Mouse (Mus musculus) embryonic facial prominence, embryonic 10.5 days (tissue): ENCODE data around the gene Irgm1. TPM values are rescaled to one million over a fixed set of nuclear protein-coding genes. Genes with fewer than 3 reads are reported as not detected.

Experiments used
- DNase-seq: peaks from one replicate; pipeline ENCODE4 v3.0.0-alpha.2; 2017; ENCODE audit warnings: low spot score
- H3K27ac ChIP-seq: fragments of 300-500 bp; sonication (generic); replicated peaks from 2 replicates; pipeline ENCODE4 v1.5.1; 2016; ENCODE audit warnings: mild to moderate bottlenecking
- H3K27me3 ChIP-seq: fragments of 300-500 bp; sonication (generic); replicated peaks from 2 replicates; pipeline ENCODE4 v1.6.1; 2016; ENCODE audit warnings: low read depth, mild to moderate bottlenecking; ENCODE audit not compliant: poor library complexity, severe bottlenecking
- H3K36me3 ChIP-seq: fragments of 300-500 bp; sonication (generic); replicated peaks from 2 replicates; pipeline ENCODE4 v1.6.1; 2016; ENCODE audit warnings: mild to moderate bottlenecking, moderate library complexity
- H3K4me1 ChIP-seq: fragments of 300-500 bp; sonication (generic); 2 replicates; pipeline ENCODE4 v1.6.1; 2016
- H3K4me3 ChIP-seq: fragments of 300-500 bp; sonication (generic); 2 replicates; pipeline ENCODE4 v1.5.1; 2016; ENCODE audit warnings: mild to moderate bottlenecking, moderate library complexity
- H3K9me3 ChIP-seq: fragments of 300-500 bp; sonication (generic); 2 replicates; pipeline ENCODE4 v1.6.1; 2016; ENCODE audit warnings: mild to moderate bottlenecking
- WGBS: fragments of 180-500 bp; shearing (Covaris S2); methylation state at CpG from one replicate; pipeline ENCODE4 v1.1.7; 2016; 5-methylcytosine and 5-hydroxymethylcytosine counted together
- polyA plus RNA-seq: library from polyadenylated mRNA; unstranded; fragments of >200 nt; fragmentation: Nextera tagmentation; extraction: Ambion mirVana; gene quantifications from 2 replicates; pipeline ENCODE4 v1.2.1, GENCODE M21; 2016

Irgm1 gene
- polyA plus RNA-seq, 1 experiment from 2014 or later = 1.1 TPM

GRCm38 (mm10) chr11:48872695-48873300, 1.3 kb upstream of the Irgm1 start:
- Histone ChIP-seq H3K36me3 (no peaks in the 10 kb centered on the region), H3K4me1 (peaks cover 25% of the 10 kb centered on the region), H3K9me3 (no peaks in the 10 kb centered on the region), H3K27ac (peak overlapping the region; percentile 40; the same call in 1 of the 2 replicates), H3K27me3 (peaks cover 31% of the 10 kb centered on the region), H3K4me3 (0 out of 2 replicates have a peak overlapping the region, but pooled peaks have one; percentile 59)
- 76% methylated on average over 7 of the region's 7 CpGs for WGBS
- DNase-seq = no peak

GRCm38 (mm10) chr11:48871817-48872541, 496 bp upstream of the Irgm1 start:
- peaks cover 31% of the 10 kb centered on the region for H3K27me3 ChIP-seq
- peaks cover 25% of the 10 kb centered on the region for H3K4me1 ChIP-seq
- H3K36me3 ChIP-seq = no peaks in the 10 kb centered on the region
- H3K4me3 ChIP-seq = peak overlapping the region; percentile 59
- no peaks in the 10 kb centered on the region for H3K9me3 ChIP-seq
- WGBS = 6% methylated on average over 17 of the region's 17 CpGs
- H3K27ac ChIP-seq = peak overlapping the region; percentile 40; the same call in 1 of the 2 replicates
- peak; percentile 34 for DNase-seq

GRCm38 (mm10) chr11:48870781-48871180, 702 bp downstream of the Irgm1 start:
- Histone ChIP-seq H3K4me1 (peaks cover 25% of the 10 kb centered on the region), H3K36me3 (no peaks in the 10 kb centered on the region), H3K4me3 (peak overlapping the region; percentile 59), H3K9me3 (no peaks in the 10 kb centered on the region), H3K27me3 (peaks cover 31% of the 10 kb centered on the region), H3K27ac (peak overlapping the region; percentile 66; the same call in 1 of the 2 replicates)
- no peak for DNase-seq
- WGBS = 35% methylated on average over 7 of the region's 7 CpGs

GRCm38 (mm10) chr11:48869380-48870110, 1.9 kb downstream of the Irgm1 start:
- WGBS = 72% methylated on average over 7 of the region's 7 CpGs
- Histone ChIP-seq H3K4me3 (no peak overlapping the region), H3K9me3 (no peaks in the 10 kb centered on the region), H3K36me3 (no peaks in the 10 kb centered on the region), H3K4me1 (peaks cover 22% of the 10 kb centered on the region), H3K27ac (no peak overlapping the region), H3K27me3 (peaks cover 31% of the 10 kb centered on the region)
- no peak for DNase-seq

GRCm38 (mm10) chr11:48866481-48866880, 5.0 kb downstream of the Irgm1 start:
- no peak overlapping the region for H3K4me3 ChIP-seq
- WGBS = 92% methylated on average over 9 of the region's 9 CpGs
- H3K27me3 ChIP-seq = peaks cover 13% of the 10 kb centered on the region
- no peak overlapping the region for H3K27ac ChIP-seq
- no peaks in the 10 kb centered on the region for H3K36me3 ChIP-seq
- no peaks in the 10 kb centered on the region for H3K9me3 ChIP-seq
- peaks cover 10% of the 10 kb centered on the region for H3K4me1 ChIP-seq
- DNase-seq = no peak

- H3K27ac ChIP-seq = no peak overlapping the region
- H3K4me3 ChIP-seq = no peak overlapping the region
- DNase-seq = no peak
These were observed 7.7 kb downstream of the Irgm1 start for GRCm38 (mm10) chr11:48863808-48864207.

GRCm38 (mm10) chr11:48862784-48863319, 8.6 kb downstream of the Irgm1 start:
- no peaks in the 10 kb centered on the region for H3K9me3 ChIP-seq
- WGBS = 78% methylated on average over 1 of the region's 1 CpGs
- H3K27ac ChIP-seq = no peak overlapping the region
- no peak overlapping the region for H3K4me3 ChIP-seq
- peaks cover 7% of the 10 kb centered on the region; the same call in 1 of the 2 replicates for H3K27me3 ChIP-seq
- no peak for DNase-seq
- peaks cover 6% of the 10 kb centered on the region for H3K4me1 ChIP-seq
- no peaks in the 10 kb centered on the region for H3K36me3 ChIP-seq

More at GRCm38 (mm10) chr11:48863808-48864207, 7.7 kb downstream of the Irgm1 start:
- Histone ChIP-seq H3K9me3 (no peaks in the 10 kb centered on the region), H3K4me1 (no peaks in the 10 kb centered on the region), H3K27me3 (no peaks in the 10 kb centered on the region), H3K36me3 (no peaks in the 10 kb centered on the region)
- 83% methylated on average over 3 of the region's 3 CpGs for WGBS

- H3K27me3 ChIP-seq = peaks cover 12% of the 10 kb centered on the region
- H3K4me1 ChIP-seq = peaks cover 20% of the 10 kb centered on the region
- no peak overlapping the region for H3K27ac ChIP-seq
- peak overlapping the region; percentile 70 for H3K4me3 ChIP-seq
- under 1% methylated on average over 6 of the region's 6 CpGs for WGBS
- H3K36me3 ChIP-seq = no peaks in the 10 kb centered on the region
- no peaks in the 10 kb centered on the region for H3K9me3 ChIP-seq
- peak; percentile 37 for DNase-seq
These were observed 12.5 kb downstream of the Irgm1 start for GRCm38 (mm10) chr11:48859014-48859413.

GRCm38 (mm10) chr11:48853474-48854180, 17.9 kb downstream of the Irgm1 start:
- peaks cover 29% of the 10 kb centered on the region for H3K27me3 ChIP-seq
- peak overlapping the region; percentile 70 for H3K4me3 ChIP-seq
- no peak overlapping the region for H3K27ac ChIP-seq
- under 1% methylated on average over 31 of the region's 31 CpGs for WGBS
- peak; percentile 84 for DNase-seq
- no peaks in the 10 kb centered on the region for H3K9me3 ChIP-seq
- H3K4me1 ChIP-seq = peaks cover 28% of the 10 kb centered on the region
- no peaks in the 10 kb centered on the region for H3K36me3 ChIP-seq

- Histone ChIP-seq H3K4me3 (peak overlapping the region; percentile 70), H3K4me1 (peaks cover 22% of the 10 kb centered on the region), H3K27me3 (peaks cover 29% of the 10 kb centered on the region), H3K9me3 (no peaks in the 10 kb centered on the region), H3K36me3 (no peaks in the 10 kb centered on the region), H3K27ac (no peak overlapping the region)
- DNase-seq = no peak
- WGBS = 8% methylated on average over 23 of the region's 23 CpGs
These were observed 18.6 kb downstream of the Irgm1 start for GRCm38 (mm10) chr11:48852624-48853473.

GRCm38 (mm10) chr11:48852190-48852589, 19.3 kb downstream of the Irgm1 start:
- no peaks in the 10 kb centered on the region for H3K9me3 ChIP-seq
- no peak overlapping the region for H3K27ac ChIP-seq
- H3K27me3 ChIP-seq = peaks cover 30% of the 10 kb centered on the region
- WGBS = 78% methylated on average over 4 of the region's 4 CpGs
- no peaks in the 10 kb centered on the region for H3K36me3 ChIP-seq
- H3K4me1 ChIP-seq = peaks cover 19% of the 10 kb centered on the region
- no peak for DNase-seq
- H3K4me3 ChIP-seq = peak overlapping the region; percentile 70; the same call in 1 of the 2 replicates
